Mouse (Mus musculus) G1E (cell line): ENCODE results near the gene Tex9. TPM values are rescaled to one million over a fixed set of nuclear protein-coding genes. Genes with fewer than 3 reads are reported as not detected.
"Not testable (repeated sequence)": the region's sequence is repeated elsewhere in the genome, so short reads cannot be mapped to it uniquely, and the experiment has no call there.

ENCODE experiments used
- ATAC-seq: 2 replicates; pipeline ENCODE4 v1.8.0; 2016; ENCODE audit warnings: mild to moderate bottlenecking; ENCODE audit not compliant: insufficient number of reproducible peaks, poor library complexity, low FRiP score, severe bottlenecking; ENCODE audit errors: extremely low read depth
- DNase-seq: peaks from one replicate; pipeline ENCODE4 v3.0.0; 2012; ENCODE audit warnings: low spot score
- H3K27me3 ChIP-seq: 2 replicates; pipeline ENCODE4 v1.6.1; 2012; ENCODE audit warnings: mild to moderate bottlenecking, low read length, inconsistent platforms; ENCODE audit not compliant: insufficient read depth
- H3K36me3 ChIP-seq: replicated peaks from 2 replicates; pipeline ENCODE3; 2012; ENCODE audit warnings: mild to moderate bottlenecking, inconsistent platforms
- H3K4me1 ChIP-seq: 2 replicates; pipeline ENCODE4 v1.6.1; 2012; ENCODE audit warnings: low read depth, low read length, inconsistent platforms, mixed read lengths; ENCODE audit not compliant: insufficient read depth
- H3K4me3 ChIP-seq: 2 replicates; pipeline ENCODE4 v1.5.1; 2012; ENCODE audit warnings: low read depth, mild to moderate bottlenecking, inconsistent platforms, low read length, moderate library complexity, mixed read lengths
- H3K9me3 ChIP-seq: replicated peaks from 2 replicates; pipeline ENCODE4 v1.6.1; 2012; ENCODE audit warnings: inconsistent platforms
- CTCF ChIP-seq: IDR thresholded peaks from 2 replicates; pipeline ENCODE4 v1.5.1; 2012; ENCODE audit warnings: low read depth, low read length, inconsistent platforms, mixed read lengths
- GATA1 ChIP-seq: IDR thresholded peaks from 2 replicates; pipeline ENCODE4 v1.6.1; 2012; ENCODE audit warnings: borderline replicate concordance, low read length, inconsistent platforms, mixed read lengths
- GATA2 ChIP-seq: IDR thresholded peaks from 2 replicates; pipeline ENCODE4 v1.6.1; 2012; ENCODE audit warnings: low read depth, low read length, inconsistent platforms, borderline replicate concordance
- POLR2AphosphoS5 ChIP-seq: IDR thresholded peaks from 2 replicates; pipeline ENCODE4 v1.6.1; 2012; ENCODE audit warnings: low read depth, low read length, inconsistent platforms; ENCODE audit not compliant: insufficient replicate concordance
- TAL1 ChIP-seq: conservative IDR thresholded peaks from 2 replicates; pipeline ENCODE4 v1.6.1; 2012; ENCODE audit warnings: low read depth, low read length, inconsistent platforms, mixed read lengths
- polyA plus RNA-seq: library from polyadenylated mRNA; stranded (reverse); fragments of >175 nt; gene quantifications from 2 replicates; pipeline ENCODE4 v1.2.3, GENCODE M21; 2012
- total RNA-seq, 2 experiments: library from RNA; stranded (forward) in 1 of 2; stranded (reverse) in 1 of 2; fragments of 200-1000 nt in 1 of 2; fragments of >200 nt in 1 of 2; fragmentation: Nextera tagmentation in 1 of 2; gene quantifications; 2 replicates each; pipeline ENCODE4 v1.2.3; 2014 to 2017

Gene Tex9
- total and polyA plus RNA-seq, 3 experiments, result 31.0 to 164 (median 124) TPM

GRCm38 (mm10) chr9:72404934-72405333, 87.1 kb downstream of the Tex9 start:
- no peak overlapping the region for H3K4me3 ChIP-seq
- H3K27me3 ChIP-seq, result no peaks in the 10 kb centered on the region
- no peak for DNase-seq
- TF ChIP-seq TAL1 (no peak), GATA1 (no peak), POLR2AphosphoS5 (no peak), CTCF (no peak), GATA2 (no peak)
- peaks cover 64% of the 10 kb centered on the region for H3K4me1 ChIP-seq
- no peaks in the 10 kb centered on the region; the same call in 1 of the 2 replicates for H3K9me3 ChIP-seq
- ATAC-seq, result no peak
- no peaks in the 10 kb centered on the region for H3K36me3 ChIP-seq

GRCm38 (mm10) chr9:72404446-72404845, 87.6 kb downstream of the Tex9 start:
- ATAC-seq (no peak), DNase-seq (no peak)
- no peaks in the 10 kb centered on the region for H3K36me3 ChIP-seq
- TF ChIP-seq TAL1, result no peak
- TF ChIP-seq GATA1, result no peak
- no peak for TF ChIP-seq CTCF
- no peak for TF ChIP-seq POLR2AphosphoS5
- TF ChIP-seq GATA2, result no peak
- no peaks in the 10 kb centered on the region; the same call in 1 of the 2 replicates for H3K9me3 ChIP-seq
- no peak overlapping the region for H3K4me3 ChIP-seq
- no peaks in the 10 kb centered on the region for H3K27me3 ChIP-seq
- H3K4me1 ChIP-seq, result peaks cover 64% of the 10 kb centered on the region

- Histone ChIP-seq H3K4me3 (no peak overlapping the region), H3K4me1 (peaks cover 63% of the 10 kb centered on the region), H3K36me3 (no peaks in the 10 kb centered on the region), H3K27me3 (no peaks in the 10 kb centered on the region), H3K9me3 (no peaks in the 10 kb centered on the region; the same call in 1 of the 2 replicates)
- ATAC-seq (no peak), DNase-seq (no peak)
- TF ChIP-seq TAL1 (no peak), POLR2AphosphoS5 (no peak), CTCF (no peak), GATA1 (no peak), GATA2 (no peak)
Observed at GRCm38 (mm10) chr9:72403421-72403820, 88.6 kb downstream of the Tex9 start.

GRCm38 (mm10) chr9:72401769-72402168, 90.2 kb downstream of the Tex9 start:
- ATAC-seq, DNase-seq, H3K27me3 ChIP-seq, H3K4me3 ChIP-seq, H3K9me3 ChIP-seq, H3K36me3 ChIP-seq: not testable (repeated sequence)
- H3K4me1 ChIP-seq, result peaks cover 60% of the 10 kb centered on the region

Other genes starting within 250 kb of the Tex9 start
- gene Zfp280d, start 217.4 kb downstream of the Tex9 start, total RNA-seq (2014; fragmentation: Nextera tagmentation), result 217 and 241 TPM in 2 replicates
- 85.4 and 99.5 TPM in 2 replicates for gene Zfp280d, start 217.4 kb downstream of the Tex9 start, total RNA-seq (2017)
- gene Zfp280d, start 217.4 kb downstream of the Tex9 start, polyA plus RNA-seq, result 5.2 and 5.5 TPM in 2 replicates
- 138 and 151 TPM in 2 replicates for gene Mns1, start 54.2 kb downstream of the Tex9 start, total RNA-seq (2014; fragmentation: Nextera tagmentation)
- gene Mns1, start 54.2 kb downstream of the Tex9 start, total RNA-seq (2017), result 219 and 357 TPM in 2 replicates
- gene Mns1, start 54.2 kb downstream of the Tex9 start, polyA plus RNA-seq, result 24.4 and 33.2 TPM in 2 replicates
- gene Rfx7, start 40.0 kb upstream of the Tex9 start, total RNA-seq (2014; fragmentation: Nextera tagmentation), result 145 and 161 TPM in 2 replicates
- gene Rfx7, start 40.0 kb upstream of the Tex9 start, total RNA-seq (2017), result 25.8 and 29.2 TPM in 2 replicates
- 31.4 and 34.8 TPM in 2 replicates for gene Rfx7, start 40.0 kb upstream of the Tex9 start, polyA plus RNA-seq
- 869 and 984 TPM in 2 replicates for gene Nedd4, start 170.1 kb upstream of the Tex9 start, total RNA-seq (2014; fragmentation: Nextera tagmentation)
- 631 and 707 TPM in 2 replicates for gene Nedd4, start 170.1 kb upstream of the Tex9 start, total RNA-seq (2017)
- 399 and 562 TPM in 2 replicates for gene Nedd4, start 170.1 kb upstream of the Tex9 start, polyA plus RNA-seq